Mouse (Mus musculus) megakaryocyte, embryonic 14.5 days (primary cell): Measurements from ENCODE around the gene Dchs1.

Source experiments
- FLI1 ChIP-seq: IDR thresholded peaks from 2 replicates; pipeline ENCODE4 v1.6.1; 2012; ENCODE audit warnings: low read length, inconsistent platforms, mixed read lengths
- GATA1 ChIP-seq: IDR thresholded peaks from 3 replicates; pipeline ENCODE4 v1.6.1; 2012; ENCODE audit warnings: mixed read lengths, low read length, inconsistent platforms, borderline replicate concordance

GRCm38 (mm10) chr7:105740851-105741250, 46.6 kb downstream of the Dchs1 start:
- no peak for TF ChIP-seq GATA1
- TF ChIP-seq FLI1: no peak
